Mouse (Mus musculus): ENCODE measurements around the gene Wdr95. TPM values are rescaled to one million over a fixed set of nuclear protein-coding genes. Genes with fewer than 3 reads are reported as not detected.

Gene Wdr95
- polyA plus RNA-seq, 1 experiment from 2014 or later = not detected

DNA sequence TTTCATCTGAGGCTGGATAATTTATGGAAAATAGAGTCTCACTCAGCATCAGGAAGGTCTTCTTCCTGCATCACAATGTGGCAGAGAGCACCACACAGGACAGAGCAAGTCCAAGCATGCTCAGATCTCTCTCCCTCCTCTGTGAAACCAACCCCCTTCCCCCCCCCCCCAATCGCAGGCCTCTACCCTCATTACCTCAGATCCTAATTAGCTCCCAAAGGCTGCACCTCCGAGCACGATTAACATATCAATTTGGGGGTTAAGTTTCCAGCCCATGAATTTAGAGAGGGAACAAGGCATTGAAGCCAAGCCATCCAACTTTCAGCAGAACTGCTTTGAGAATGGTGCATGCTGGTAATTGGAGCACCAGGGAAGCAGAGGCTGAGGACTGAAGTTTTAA is 15.8 kb upstream of the Wdr95 start:
- Histone ChIP-seq H3K4me1 (replicated peaks; ENCODE audit: control insufficient read depth, insufficient read depth) (no peaks in the 10 kb centered on the region; the same call in none of the 2 replicates), H3K9me3 (ENCODE audit: control insufficient read depth, low read length) (no peaks in the 10 kb centered on the region), H3K4me3 (ENCODE audit: low read depth, low read length) (no peak overlapping the region), H3K36me3 (ENCODE audit: control insufficient read depth, insufficient read depth, low read length) (no peaks in the 10 kb centered on the region), H3K27me3 (ENCODE audit: control insufficient read depth, insufficient read depth, low read length) (no peaks in the 10 kb centered on the region), H3K9ac (ENCODE audit: low read length) (no peak overlapping the region), H3K27ac (replicated peaks) (no peak overlapping the region), H3K4me2 (replicated peaks; ENCODE audit: low read depth) (no peak overlapping the region)
- DNase-seq (ENCODE audit: low spot score) = no peak
- WGBS = 62% methylated on average over 3 of the region's 3 CpGs
- TF ChIP-seq CTCF (IDR thresholded peaks at IDR 0.05; ENCODE audit: low read depth) (no peak), EP300 (optimal IDR thresholded peaks at IDR 0.05) (no peak)
- ATAC-seq (ENCODE audit: low FRiP score, low TSS enrichment) = no peak

DNA sequence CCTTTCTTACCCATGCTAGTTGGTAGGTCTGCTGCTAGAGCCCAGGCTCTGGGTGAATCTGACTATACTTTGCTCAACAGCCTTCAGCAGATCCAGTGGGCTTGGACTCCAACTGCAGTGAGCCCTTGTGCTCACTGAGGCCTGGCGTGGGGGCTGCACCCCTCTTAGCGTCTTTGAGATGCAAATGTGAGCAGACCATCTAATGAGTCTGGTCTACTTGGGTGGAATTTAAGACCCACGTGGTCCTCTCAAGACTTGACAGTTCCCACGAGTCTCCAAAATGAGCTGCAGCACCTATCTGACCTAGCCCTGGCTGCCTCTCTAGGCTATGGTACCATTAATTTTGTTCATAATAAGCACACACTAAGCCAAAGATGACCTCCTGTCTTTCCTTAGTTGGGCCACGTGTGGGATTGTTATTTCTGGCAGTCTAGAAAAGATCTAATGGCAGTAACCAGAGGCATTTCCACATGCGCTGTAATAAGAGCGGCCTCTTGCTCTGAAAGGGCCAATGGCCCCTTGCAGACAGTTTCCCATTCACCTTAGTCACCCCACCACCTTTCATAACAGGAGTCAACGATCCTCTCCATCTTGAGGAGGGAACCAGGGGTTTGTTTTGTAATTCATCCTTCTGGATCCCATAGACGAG is 14.9 kb upstream of the Wdr95 start:
- Histone ChIP-seq H3K4me2 (replicated peaks; ENCODE audit: low read depth) (peak overlapping the region; percentile 37; the same call in 1 of the 2 replicates), H3K27ac (replicated peaks) (peak overlapping the region; percentile 61), H3K4me1 (replicated peaks; ENCODE audit: control insufficient read depth, insufficient read depth) (no peaks in the 10 kb centered on the region; the same call in none of the 2 replicates), H3K36me3 (ENCODE audit: control insufficient read depth, insufficient read depth, low read length) (no peaks in the 10 kb centered on the region), H3K9ac (ENCODE audit: low read length) (peak overlapping the region; percentile 1; the same call in 1 of the 2 replicates), H3K27me3 (ENCODE audit: control insufficient read depth, insufficient read depth, low read length) (no peaks in the 10 kb centered on the region), H3K9me3 (ENCODE audit: control insufficient read depth, low read length) (no peaks in the 10 kb centered on the region), H3K4me3 (ENCODE audit: low read depth, low read length) (no peak overlapping the region)
- no peak for TF ChIP-seq CTCF (IDR thresholded peaks at IDR 0.05; ENCODE audit: low read depth)
- TF ChIP-seq EP300 (optimal IDR thresholded peaks at IDR 0.05) = no peak
- ATAC-seq (ENCODE audit: low FRiP score, low TSS enrichment) = no peak
- DNase-seq (ENCODE audit: low spot score) = no peak
- 48% methylated on average over 9 of the region's 9 CpGs for WGBS

DNA sequence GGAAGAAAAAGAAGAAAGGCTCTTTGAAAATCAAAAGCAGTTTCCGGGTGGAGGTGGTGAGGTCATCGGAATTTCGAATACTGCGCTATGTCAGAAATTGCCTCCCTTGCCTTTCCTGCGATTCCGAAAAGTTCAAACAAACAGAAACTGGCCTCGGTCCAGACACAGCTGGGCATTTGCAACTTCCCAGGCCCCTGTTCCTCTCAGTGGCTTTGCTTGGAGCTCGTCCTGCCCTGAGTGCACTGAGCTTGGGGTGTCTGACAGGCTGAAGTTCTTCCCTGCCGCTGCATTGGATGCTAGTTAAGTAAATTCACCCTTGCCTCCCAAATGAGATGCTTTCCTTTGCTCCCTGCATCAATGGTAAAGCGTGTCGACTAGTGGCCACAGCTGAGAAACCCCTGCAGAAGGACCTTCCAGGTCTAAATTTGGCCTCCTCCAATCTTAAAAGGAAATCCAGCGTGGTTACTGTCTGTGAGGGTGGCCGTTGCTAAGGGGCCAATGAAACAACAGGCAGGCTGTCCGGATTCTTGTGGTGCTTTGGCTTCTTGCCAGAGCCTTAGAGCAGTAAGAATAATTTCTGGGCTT is 14.3 kb upstream of the Wdr95 start:
- TF ChIP-seq EP300 (optimal IDR thresholded peaks at IDR 0.05) (no peak), CTCF (IDR thresholded peaks at IDR 0.05; ENCODE audit: low read depth) (peak; percentile 56)
- DNase-seq (ENCODE audit: low spot score) (peak; percentile 42), ATAC-seq (ENCODE audit: low FRiP score, low TSS enrichment) (0 out of 2 replicates have a peak, but pooled peaks have one; percentile 51)
- Histone ChIP-seq H3K9ac (ENCODE audit: low read length) (peak overlapping the region; percentile 1; the same call in 1 of the 2 replicates), H3K27ac (replicated peaks) (peak overlapping the region; percentile 63; the same call in 1 of the 2 replicates), H3K4me3 (ENCODE audit: low read depth, low read length) (no peak overlapping the region), H3K27me3 (ENCODE audit: control insufficient read depth, insufficient read depth, low read length) (no peaks in the 10 kb centered on the region), H3K36me3 (ENCODE audit: control insufficient read depth, insufficient read depth, low read length) (no peaks in the 10 kb centered on the region), H3K4me1 (replicated peaks; ENCODE audit: control insufficient read depth, insufficient read depth) (no peaks in the 10 kb centered on the region; the same call in none of the 2 replicates), H3K9me3 (ENCODE audit: control insufficient read depth, low read length) (no peaks in the 10 kb centered on the region), H3K4me2 (replicated peaks; ENCODE audit: low read depth) (peak overlapping the region; percentile 37; the same call in 1 of the 2 replicates)
- WGBS = 10% methylated on average over 14 of the region's 14 CpGs

- H3K36me3 ChIP-seq (ENCODE audit: control insufficient read depth, insufficient read depth, low read length) = no peaks in the 10 kb centered on the region
- no peak overlapping the region for H3K4me3 ChIP-seq (ENCODE audit: low read depth, low read length)
- no peaks in the 10 kb centered on the region for H3K9me3 ChIP-seq (ENCODE audit: control insufficient read depth, low read length)
- H3K27me3 ChIP-seq (ENCODE audit: control insufficient read depth, insufficient read depth, low read length) = no peaks in the 10 kb centered on the region
- no peak for ATAC-seq (ENCODE audit: low FRiP score, low TSS enrichment)
- H3K4me2 ChIP-seq (replicated peaks; ENCODE audit: low read depth) = no peak overlapping the region
- no peak for TF ChIP-seq CTCF (IDR thresholded peaks at IDR 0.05; ENCODE audit: low read depth)
- TF ChIP-seq EP300 (optimal IDR thresholded peaks at IDR 0.05) = no peak
- no peak for DNase-seq (ENCODE audit: low spot score)
- no peak overlapping the region for H3K9ac ChIP-seq (ENCODE audit: low read length)
- 44% methylated on average over 2 of the region's 3 CpGs for WGBS
- no peak overlapping the region for H3K27ac ChIP-seq (replicated peaks)
- no peaks in the 10 kb centered on the region; the same call in none of the 2 replicates for H3K4me1 ChIP-seq (replicated peaks; ENCODE audit: control insufficient read depth, insufficient read depth)
Observed at GRCm38 (mm10) chr5:149514890-149515289, 13.6 kb upstream of the Wdr95 start.

- DNase-seq (ENCODE audit: low spot score) (no peak), ATAC-seq (ENCODE audit: low FRiP score, low TSS enrichment) (no peak)
- no peaks in the 10 kb centered on the region for H3K9me3 ChIP-seq (ENCODE audit: control insufficient read depth, low read length)
- H3K36me3 ChIP-seq (ENCODE audit: control insufficient read depth, insufficient read depth, low read length) = no peaks in the 10 kb centered on the region
- TF ChIP-seq CTCF (IDR thresholded peaks at IDR 0.05; ENCODE audit: low read depth) = no peak
- no peak for TF ChIP-seq EP300 (optimal IDR thresholded peaks at IDR 0.05)
- no peaks in the 10 kb centered on the region; the same call in none of the 2 replicates for H3K4me1 ChIP-seq (replicated peaks; ENCODE audit: control insufficient read depth, insufficient read depth)
- WGBS = 44% methylated on average over 6 of the region's 6 CpGs
- no peak overlapping the region for H3K9ac ChIP-seq (ENCODE audit: low read length)
- no peak overlapping the region for H3K4me3 ChIP-seq (ENCODE audit: low read depth, low read length)
- no peak overlapping the region for H3K27ac ChIP-seq (replicated peaks)
- H3K27me3 ChIP-seq (ENCODE audit: control insufficient read depth, insufficient read depth, low read length) = no peaks in the 10 kb centered on the region
- no peak overlapping the region for H3K4me2 ChIP-seq (replicated peaks; ENCODE audit: low read depth)
Observed at GRCm38 (mm10) chr5:149517116-149517515, 11.4 kb upstream of the Wdr95 start.

- no peak overlapping the region for H3K27ac ChIP-seq (replicated peaks)
- no peaks in the 10 kb centered on the region for H3K9me3 ChIP-seq (ENCODE audit: control insufficient read depth, low read length)
- no peak overlapping the region for H3K9ac ChIP-seq (ENCODE audit: low read length)
- WGBS = 88% methylated on average over 5 of the region's 5 CpGs
- no peak for ATAC-seq (ENCODE audit: low FRiP score, low TSS enrichment)
- H3K4me1 ChIP-seq (replicated peaks; ENCODE audit: control insufficient read depth, insufficient read depth) = no peaks in the 10 kb centered on the region
- no peaks in the 10 kb centered on the region for H3K36me3 ChIP-seq (ENCODE audit: control insufficient read depth, insufficient read depth, low read length)
- DNase-seq (ENCODE audit: low spot score) = no peak
- no peak for TF ChIP-seq EP300 (optimal IDR thresholded peaks at IDR 0.05)
- no peak for TF ChIP-seq CTCF (IDR thresholded peaks at IDR 0.05; ENCODE audit: low read depth)
- H3K4me3 ChIP-seq (ENCODE audit: low read depth, low read length) = no peak overlapping the region
- no peaks in the 10 kb centered on the region for H3K27me3 ChIP-seq (ENCODE audit: control insufficient read depth, insufficient read depth, low read length)
- H3K4me2 ChIP-seq (replicated peaks; ENCODE audit: low read depth) = no peak overlapping the region
Observed at GRCm38 (mm10) chr5:149520806-149521205, 7.7 kb upstream of the Wdr95 start.

Measured in stomach, postnatal 0 days (tissue).